Mouse (Mus musculus) CH12.LX (cell line): ENCODE results near the gene Cftr.

Experiments used
- CTCF ChIP-seq, 2 experiments: IDR thresholded peaks in 1 of 2; conservative IDR thresholded peaks in 1 of 2; 2 replicates each; pipeline ENCODE4 v1.5.1; 2011 to 2012; ENCODE audit warnings: low read depth in 2 of 2, low read length in 2 of 2, improper control_type of control experiment in 1 of 2, inconsistent platforms in 1 of 2, mild to moderate bottlenecking in 1 of 2, moderate library complexity in 1 of 2
- ETS1 ChIP-seq: conservative IDR thresholded peaks from 2 replicates; pipeline ENCODE4 v1.6.1; 2012; ENCODE audit warnings: low read depth, mild to moderate bottlenecking, inconsistent platforms, low read length, improper control_type of control experiment, moderate library complexity
- MAX ChIP-seq: IDR thresholded peaks from 2 replicates; pipeline ENCODE4 v1.6.1; 2011; ENCODE audit warnings: low read length, improper control_type of control experiment
- MEF2A ChIP-seq: IDR thresholded peaks from 2 replicates; pipeline ENCODE4 v1.6.1; 2014; ENCODE audit warnings: low read depth, mild to moderate bottlenecking, inconsistent platforms, low read length, improper control_type of control experiment, borderline replicate concordance
- NELFE ChIP-seq: IDR thresholded peaks from 2 replicates; pipeline ENCODE4 v1.6.1; 2011; ENCODE audit warnings: low read depth, low read length, improper control_type of control experiment
- POLR2A ChIP-seq: IDR thresholded peaks from 2 replicates; pipeline ENCODE4 v1.6.1; 2011; ENCODE audit warnings: low read depth, mild to moderate bottlenecking, improper control_type of control experiment, low read length
- RAD21 ChIP-seq: IDR thresholded peaks from 2 replicates; pipeline ENCODE4 v1.6.1; 2011; ENCODE audit warnings: low read depth, mild to moderate bottlenecking, low read length, improper control_type of control experiment, moderate library complexity
- SMC3 ChIP-seq: IDR thresholded peaks from 2 replicates; pipeline ENCODE4 v1.6.1; 2011; ENCODE audit warnings: low read depth, low read length, improper control_type of control experiment
- ZC3H11A ChIP-seq: IDR thresholded peaks from 2 replicates; pipeline ENCODE4 v1.6.1; 2012; ENCODE audit warnings: low read depth, mild to moderate bottlenecking, inconsistent platforms, low read length, improper control_type of control experiment
- ZMIZ1 ChIP-seq: IDR thresholded peaks from 2 replicates; pipeline ENCODE4 v1.6.1; 2012; ENCODE audit warnings: low read depth, mild to moderate bottlenecking, inconsistent platforms, low read length, improper control_type of control experiment

- TF ChIP-seq SMC3 (no peak), ZC3H11A (no peak), ZMIZ1 (no peak), CTCF (conservative IDR thresholded peaks at IDR 0.05 in 1 of 2, IDR thresholded peaks at IDR 0.05 in 1 of 2; ENCODE audit: low read depth in 2 of 2, low read length in 2 of 2) (no peak), ETS1 (no peak), POLR2A (no peak), MEF2A (no peak), NELFE (no peak), MAX (no peak), RAD21 (no peak)
Measured at GRCm38 (mm10) chr6:18223206-18223605, 52.7 kb downstream of the Cftr start.
